Mouse (Mus musculus): ENCODE data around the gene Eya3. TPM values are rescaled to one million over a fixed set of nuclear protein-coding genes. Genes with fewer than 3 reads are reported as not detected.

Gene Eya3
- polyA plus RNA-seq, 1 experiment from 2014 or later, result 17.0 TPM

DNA sequence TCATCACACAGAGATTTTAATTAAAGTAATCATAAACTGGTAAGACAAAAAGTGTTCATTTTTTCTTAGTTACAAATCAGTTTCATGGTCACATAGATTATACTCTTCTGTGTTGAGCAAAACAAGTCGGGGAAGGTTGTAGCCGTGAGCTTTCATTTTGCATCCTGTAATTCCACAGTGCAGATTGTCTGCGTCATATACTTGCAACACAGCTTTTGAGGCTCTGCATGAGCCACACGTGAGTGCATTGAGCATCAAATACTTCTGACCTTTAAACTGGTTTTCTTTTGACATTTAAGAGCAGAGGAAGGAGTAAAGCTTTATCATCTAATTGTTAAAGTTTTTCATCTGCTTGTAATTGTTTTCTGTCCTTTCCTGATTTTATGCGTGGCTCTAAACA, 16.5 kb downstream of the Eya3 start:
- DNase-seq (ENCODE audit: low spot score), result no peak
- no peak overlapping the region for H3K4me3 ChIP-seq (ENCODE audit: low read depth, low read length)
- peaks cover 6% of the 10 kb centered on the region for H3K4me1 ChIP-seq (ENCODE audit: control insufficient read depth, insufficient read depth, low read length)
- H3K27ac ChIP-seq (ENCODE audit: low read depth, low read length), result no peak overlapping the region
- no peaks in the 10 kb centered on the region for H3K9me3 ChIP-seq (replicated peaks; ENCODE audit: control insufficient read depth, low read length)
- 74% methylated on average over 5 of the region's 5 CpGs for WGBS
- peaks cover 8% of the 10 kb centered on the region; the same call in 1 of the 2 replicates for H3K36me3 ChIP-seq (ENCODE audit: control insufficient read depth, insufficient read depth, low read length)
- H3K27me3 ChIP-seq (replicated peaks; ENCODE audit: control insufficient read depth, insufficient read depth, low read length), result no peaks in the 10 kb centered on the region
- H3K9ac ChIP-seq (ENCODE audit: low read length), result no peak overlapping the region
- ATAC-seq, result no peak
- H3K4me2 ChIP-seq (ENCODE audit: low read length), result no peak overlapping the region

DNA sequence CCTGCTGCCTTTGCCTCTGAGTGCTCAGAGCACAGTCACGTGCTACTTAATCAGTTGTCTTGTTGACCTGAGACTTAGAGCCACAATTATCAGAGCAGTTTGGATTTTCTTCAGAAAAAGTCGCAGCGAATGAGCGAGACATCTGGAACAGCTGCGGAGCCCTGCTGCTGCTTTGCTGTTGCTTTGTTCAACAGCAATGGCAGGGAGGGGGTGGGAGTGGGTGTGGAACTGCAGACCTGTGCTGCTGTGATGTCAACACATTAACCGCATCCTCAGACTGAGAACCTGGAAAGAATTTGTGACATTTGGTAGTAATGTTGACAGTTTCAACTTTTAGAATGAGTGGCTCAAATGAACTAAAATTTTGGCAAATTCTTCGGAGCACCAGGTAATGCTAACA, 20.3 kb downstream of the Eya3 start:
- Histone ChIP-seq H3K9ac (ENCODE audit: low read length) (no peak overlapping the region), H3K27ac (ENCODE audit: low read depth, low read length) (no peak overlapping the region), H3K4me1 (ENCODE audit: control insufficient read depth, insufficient read depth, low read length) (peaks cover 2% of the 10 kb centered on the region; the same call in 1 of the 2 replicates), H3K36me3 (ENCODE audit: control insufficient read depth, insufficient read depth, low read length) (peaks cover 26% of the 10 kb centered on the region), H3K9me3 (replicated peaks; ENCODE audit: control insufficient read depth, low read length) (no peaks in the 10 kb centered on the region), H3K4me2 (ENCODE audit: low read length) (no peak overlapping the region), H3K4me3 (ENCODE audit: low read depth, low read length) (no peak overlapping the region), H3K27me3 (replicated peaks; ENCODE audit: control insufficient read depth, insufficient read depth, low read length) (no peaks in the 10 kb centered on the region)
- 85% methylated on average over 7 of the region's 7 CpGs for WGBS
- ATAC-seq, result no peak
- DNase-seq (ENCODE audit: low spot score), result no peak

DNA sequence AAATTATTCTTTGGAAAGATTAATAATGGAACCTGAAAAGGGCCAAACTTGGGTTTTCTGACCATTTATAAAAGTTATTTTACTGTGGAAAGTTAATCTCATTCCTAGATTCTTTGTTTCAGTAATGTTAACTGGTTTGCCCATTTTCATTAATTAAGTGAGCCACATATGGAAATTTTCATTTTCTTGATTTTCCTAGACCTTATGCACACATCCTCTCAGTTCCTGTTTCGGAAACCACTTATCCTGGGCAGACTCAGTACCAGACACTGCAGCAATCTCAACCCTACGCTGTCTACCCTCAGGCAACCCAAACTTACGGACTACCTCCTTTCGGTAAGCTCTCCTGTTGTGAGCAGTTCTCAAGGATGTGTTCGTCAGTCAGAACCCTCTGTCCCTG, 33.9 kb downstream of the Eya3 start:
- Histone ChIP-seq H3K27ac (ENCODE audit: low read depth, low read length) (no peak overlapping the region), H3K9ac (ENCODE audit: low read length) (no peak overlapping the region), H3K9me3 (replicated peaks; ENCODE audit: control insufficient read depth, low read length) (no peaks in the 10 kb centered on the region), H3K27me3 (replicated peaks; ENCODE audit: control insufficient read depth, insufficient read depth, low read length) (no peaks in the 10 kb centered on the region), H3K36me3 (ENCODE audit: control insufficient read depth, insufficient read depth, low read length) (peaks cover 66% of the 10 kb centered on the region), H3K4me2 (ENCODE audit: low read length) (no peak overlapping the region), H3K4me1 (ENCODE audit: control insufficient read depth, insufficient read depth, low read length) (no peaks in the 10 kb centered on the region), H3K4me3 (ENCODE audit: low read depth, low read length) (no peak overlapping the region)
- no peak for ATAC-seq
- 96% methylated on average over 5 of the region's 5 CpGs for WGBS
- DNase-seq (ENCODE audit: low spot score), result no peak

DNA sequence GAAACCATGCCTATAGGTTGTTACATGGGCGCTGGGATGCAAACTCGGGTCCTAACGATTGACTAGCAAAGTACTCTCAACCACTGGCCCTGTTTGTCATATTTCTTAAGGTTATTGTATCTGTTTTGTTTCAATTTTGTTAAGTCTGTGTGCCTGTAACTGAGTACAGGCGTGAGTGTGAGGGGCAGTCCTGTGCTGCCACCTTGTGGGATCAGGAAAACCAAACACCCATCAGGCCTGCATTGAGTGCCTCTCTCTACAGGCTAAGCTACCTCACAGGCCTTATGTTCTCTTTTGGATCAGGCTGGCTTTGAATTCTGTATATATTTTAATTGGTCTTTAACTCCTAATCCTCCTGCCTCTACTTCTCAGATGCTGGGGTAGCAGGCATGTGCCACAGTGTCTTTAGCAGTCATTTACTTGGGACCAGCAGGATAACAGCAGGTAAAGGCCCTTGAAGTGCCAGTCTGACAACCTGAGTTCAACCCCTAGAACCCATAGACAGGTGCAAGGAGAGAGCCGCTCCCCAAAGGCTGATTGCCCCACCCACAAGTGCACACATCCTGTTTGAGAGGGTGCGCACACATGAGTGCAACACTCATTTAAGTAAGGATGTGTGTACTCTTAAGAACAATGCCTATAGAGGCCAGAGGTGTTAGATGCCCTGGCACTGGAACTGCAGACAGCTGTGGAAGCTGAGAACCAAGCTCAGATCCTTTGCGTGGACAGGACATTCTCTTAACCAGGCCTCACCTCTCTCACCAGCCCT, 38.2 kb downstream of the Eya3 start:
- H3K9me3 ChIP-seq (replicated peaks; ENCODE audit: control insufficient read depth, low read length), result no peaks in the 10 kb centered on the region
- DNase-seq (ENCODE audit: low spot score) (no peak), ATAC-seq (no peak)
- H3K27ac ChIP-seq (ENCODE audit: low read depth, low read length), result no peak overlapping the region
- H3K9ac ChIP-seq (ENCODE audit: low read length), result no peak overlapping the region
- no peaks in the 10 kb centered on the region for H3K4me1 ChIP-seq (ENCODE audit: control insufficient read depth, insufficient read depth, low read length)
- H3K4me3 ChIP-seq (ENCODE audit: low read depth, low read length), result no peak overlapping the region
- no peak overlapping the region for H3K4me2 ChIP-seq (ENCODE audit: low read length)
- 81% methylated on average over 7 of the region's 7 CpGs for WGBS
- peaks cover 47% of the 10 kb centered on the region for H3K36me3 ChIP-seq (ENCODE audit: control insufficient read depth, insufficient read depth, low read length)
- H3K27me3 ChIP-seq (replicated peaks; ENCODE audit: control insufficient read depth, insufficient read depth, low read length), result no peaks in the 10 kb centered on the region

DNA sequence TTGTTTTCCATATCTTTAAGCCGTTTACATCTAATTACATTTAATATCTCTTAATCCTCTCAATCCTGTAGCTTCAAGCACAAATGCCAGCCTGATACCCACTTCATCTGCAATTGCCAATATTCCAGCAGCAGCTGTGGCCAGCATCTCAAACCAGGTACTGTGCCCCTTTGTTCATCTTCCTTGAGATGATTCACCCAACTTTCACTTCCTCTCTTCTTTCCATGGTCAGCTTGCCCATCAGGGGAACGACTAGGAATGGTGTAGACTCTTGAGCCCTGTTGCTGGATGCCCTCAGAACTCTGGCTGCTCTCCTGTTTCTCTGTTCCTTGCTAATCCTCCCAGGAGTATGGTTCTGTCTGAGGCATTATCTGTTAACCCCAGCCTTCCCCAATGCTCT, 50.8 kb downstream of the Eya3 start:
- Histone ChIP-seq H3K36me3 (ENCODE audit: control insufficient read depth, insufficient read depth, low read length) (peaks cover 58% of the 10 kb centered on the region), H3K9me3 (replicated peaks; ENCODE audit: control insufficient read depth, low read length) (no peaks in the 10 kb centered on the region), H3K4me2 (ENCODE audit: low read length) (no peak overlapping the region), H3K27me3 (replicated peaks; ENCODE audit: control insufficient read depth, insufficient read depth, low read length) (no peaks in the 10 kb centered on the region), H3K27ac (ENCODE audit: low read depth, low read length) (no peak overlapping the region), H3K9ac (ENCODE audit: low read length) (no peak overlapping the region), H3K4me1 (ENCODE audit: control insufficient read depth, insufficient read depth, low read length) (no peaks in the 10 kb centered on the region), H3K4me3 (ENCODE audit: low read depth, low read length) (no peak overlapping the region)
- DNase-seq (ENCODE audit: low spot score) (no peak), ATAC-seq (no peak)
- WGBS, result 89% methylated on average over 2 of the region's 2 CpGs

DNA sequence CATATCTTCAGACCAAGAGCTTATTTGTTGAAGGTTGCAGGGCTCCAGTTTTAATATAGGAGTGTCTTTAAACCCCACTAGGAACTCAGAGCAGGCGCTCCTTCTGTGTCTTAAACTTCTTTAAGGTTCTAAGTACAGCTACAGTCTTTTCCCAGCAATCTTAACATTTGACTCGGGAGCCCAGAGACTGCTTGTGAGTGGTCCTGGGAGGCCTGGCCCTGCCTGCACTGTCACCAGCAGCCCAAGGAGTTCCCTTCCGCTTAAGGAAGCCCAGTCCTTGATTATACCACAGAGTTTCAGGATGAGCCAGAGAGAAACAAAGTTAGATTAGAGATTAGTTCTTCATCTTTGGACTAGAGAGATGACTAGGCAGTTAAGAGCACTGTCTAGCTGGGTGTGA, 54.6 kb downstream of the Eya3 start:
- Histone ChIP-seq H3K9me3 (replicated peaks; ENCODE audit: control insufficient read depth, low read length) (no peaks in the 10 kb centered on the region), H3K4me1 (ENCODE audit: control insufficient read depth, insufficient read depth, low read length) (no peaks in the 10 kb centered on the region), H3K27ac (ENCODE audit: low read depth, low read length) (no peak overlapping the region), H3K4me2 (ENCODE audit: low read length) (no peak overlapping the region), H3K27me3 (replicated peaks; ENCODE audit: control insufficient read depth, insufficient read depth, low read length) (no peaks in the 10 kb centered on the region), H3K4me3 (ENCODE audit: low read depth, low read length) (no peak overlapping the region), H3K36me3 (ENCODE audit: control insufficient read depth, insufficient read depth, low read length) (peaks cover 57% of the 10 kb centered on the region), H3K9ac (ENCODE audit: low read length) (no peak overlapping the region)
- ATAC-seq, result no peak
- DNase-seq (ENCODE audit: low spot score), result no peak
- 93% methylated on average over 3 of the region's 3 CpGs for WGBS

DNA sequence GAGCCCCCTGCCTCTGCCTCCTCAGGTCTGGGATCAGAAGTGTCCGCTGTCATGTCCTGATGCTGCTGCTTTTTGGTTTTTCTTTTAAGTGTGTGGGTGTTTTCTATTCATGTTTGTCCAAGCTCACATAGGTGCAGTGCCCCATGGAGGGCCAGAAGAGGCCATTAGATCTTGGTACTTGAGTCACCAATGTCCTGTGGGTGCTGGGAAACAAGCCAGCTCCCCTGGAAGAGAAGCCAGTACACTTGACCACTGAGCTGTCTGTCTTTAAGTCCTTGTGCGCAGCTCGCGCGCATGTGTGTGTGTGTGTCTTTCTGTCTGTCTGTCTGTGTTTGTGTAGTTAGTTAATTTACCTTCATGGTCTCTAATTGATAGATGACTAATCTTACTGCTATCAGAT, 63.3 kb downstream of the Eya3 start:
- Histone ChIP-seq H3K9me3 (replicated peaks; ENCODE audit: control insufficient read depth, low read length) (no peaks in the 10 kb centered on the region), H3K9ac (ENCODE audit: low read length) (no peak overlapping the region), H3K36me3 (ENCODE audit: control insufficient read depth, insufficient read depth, low read length) (peaks cover 71% of the 10 kb centered on the region), H3K27me3 (replicated peaks; ENCODE audit: control insufficient read depth, insufficient read depth, low read length) (no peaks in the 10 kb centered on the region), H3K27ac (ENCODE audit: low read depth, low read length) (no peak overlapping the region), H3K4me3 (ENCODE audit: low read depth, low read length) (no peak overlapping the region), H3K4me1 (ENCODE audit: control insufficient read depth, insufficient read depth, low read length) (no peaks in the 10 kb centered on the region), H3K4me2 (ENCODE audit: low read length) (no peak overlapping the region)
- WGBS, result 97% methylated on average over 5 of the region's 5 CpGs
- ATAC-seq (no peak), DNase-seq (ENCODE audit: low spot score) (no peak)

DNA sequence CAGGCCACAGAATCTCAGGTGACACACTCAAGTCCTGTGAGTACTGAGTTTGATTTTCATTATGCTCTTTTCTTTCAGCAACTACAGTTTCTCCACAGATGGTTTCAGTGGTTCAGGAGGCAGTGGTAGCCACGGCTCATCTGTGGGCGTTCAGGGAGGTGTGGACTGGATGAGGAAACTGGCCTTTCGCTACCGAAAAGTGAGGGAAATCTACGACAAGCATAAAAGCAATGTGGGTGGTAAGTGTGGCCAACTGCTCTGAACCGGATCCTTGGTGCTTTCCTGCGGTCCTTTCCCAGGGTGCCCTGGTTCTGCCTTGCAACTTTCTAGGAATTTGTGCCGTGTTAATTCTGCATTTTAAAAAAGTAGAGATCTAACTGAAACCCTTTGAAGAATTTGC, 68.1 kb downstream of the Eya3 start:
- Histone ChIP-seq H3K27ac (ENCODE audit: low read depth, low read length) (no peak overlapping the region), H3K36me3 (ENCODE audit: control insufficient read depth, insufficient read depth, low read length) (peaks cover 85% of the 10 kb centered on the region)

DNA sequence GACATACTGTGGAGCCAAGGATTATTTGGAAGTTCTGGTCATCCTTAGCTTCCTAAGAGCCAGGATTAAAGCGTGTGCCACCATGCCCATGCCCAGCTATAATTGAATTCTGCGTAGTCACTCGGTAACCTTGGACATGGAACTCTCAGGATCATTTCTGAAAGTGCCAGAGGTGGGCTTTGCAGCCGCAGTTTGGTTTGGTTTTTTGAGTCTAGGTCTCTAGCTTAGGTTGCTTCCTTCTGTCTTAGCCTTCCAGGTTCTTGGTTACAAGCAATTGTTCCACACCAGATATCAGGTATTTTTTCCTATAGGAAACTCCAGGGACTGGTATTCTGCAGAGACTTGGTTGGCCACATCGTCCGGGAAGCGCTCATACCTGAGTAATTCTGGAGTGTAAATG, 74.4 kb downstream of the Eya3 start:
- ATAC-seq (no peak), DNase-seq (ENCODE audit: low spot score) (no peak)
- H3K36me3 ChIP-seq (ENCODE audit: control insufficient read depth, insufficient read depth, low read length), result peaks cover 70% of the 10 kb centered on the region

More for the DNA sequence above, 68.1 kb downstream of the Eya3 start:
- Histone ChIP-seq H3K4me3 (ENCODE audit: low read depth, low read length) (no peak overlapping the region), H3K9ac (ENCODE audit: low read length) (no peak overlapping the region), H3K4me1 (ENCODE audit: control insufficient read depth, insufficient read depth, low read length) (no peaks in the 10 kb centered on the region), H3K4me2 (ENCODE audit: low read length) (no peak overlapping the region), H3K9me3 (replicated peaks; ENCODE audit: control insufficient read depth, low read length) (no peaks in the 10 kb centered on the region), H3K27me3 (replicated peaks; ENCODE audit: control insufficient read depth, insufficient read depth, low read length) (no peaks in the 10 kb centered on the region)
- ATAC-seq (no peak), DNase-seq (ENCODE audit: low spot score) (no peak)
- WGBS, result 97% methylated on average over 8 of the region's 8 CpGs

More for the DNA sequence above, 74.4 kb downstream of the Eya3 start:
- no peaks in the 10 kb centered on the region for H3K4me1 ChIP-seq (ENCODE audit: control insufficient read depth, insufficient read depth, low read length)
- H3K9ac ChIP-seq (ENCODE audit: low read length), result no peak overlapping the region
- no peaks in the 10 kb centered on the region for H3K9me3 ChIP-seq (replicated peaks; ENCODE audit: control insufficient read depth, low read length)
- no peak overlapping the region for H3K27ac ChIP-seq (ENCODE audit: low read depth, low read length)
- no peak overlapping the region for H3K4me3 ChIP-seq (ENCODE audit: low read depth, low read length)
- no peaks in the 10 kb centered on the region for H3K27me3 ChIP-seq (replicated peaks; ENCODE audit: control insufficient read depth, insufficient read depth, low read length)
- no peak overlapping the region for H3K4me2 ChIP-seq (ENCODE audit: low read length)
- WGBS, result 94% methylated on average over 7 of the region's 7 CpGs

All from forebrain, embryonic 14.5 days (tissue).